Mouse (Mus musculus) right cerebral cortex, adult 2 months (tissue): ENCODE data around the gene Cacna2d2.

Source experiments
- DNase-seq, 2 experiments: peaks; one replicate each; pipeline ENCODE4 v3.0.0; 2021 to 2022; ENCODE audit warnings: low spot score in 2 of 2

Cacna2d2 gene

GRCm38 (mm10) chr9:107540420-107540819 lies 141.0 kb downstream of the Cacna2d2 start:
- DNase-seq: no peak

- no peak for DNase-seq
Observed at GRCm38 (mm10) chr9:107541005-107541404, 141.6 kb downstream of the Cacna2d2 start.

GRCm38 (mm10) chr9:107541474-107542351 lies 142.3 kb downstream of the Cacna2d2 start, which contains the start of the genes Cyb561d2 and Nprl2:
Gene Cyb561d2, minus strand, starts transcription at chr9:107542193.
Gene Nprl2, plus strand, starts transcription at chr9:107542226.
- peak; percentile 95 for DNase-seq

- no peak for DNase-seq
Observed at GRCm38 (mm10) chr9:107542352-107542686, 142.9 kb downstream of the Cacna2d2 start.

GRCm38 (mm10) chr9:107542721-107543120 lies 143.3 kb downstream of the Cacna2d2 start:
- no peak for DNase-seq

- no peak for DNase-seq
Observed at GRCm38 (mm10) chr9:107543299-107543698, 143.9 kb downstream of the Cacna2d2 start.

- DNase-seq: no peak
Observed at GRCm38 (mm10) chr9:107544196-107544700, 144.8 kb downstream of the Cacna2d2 start.

GRCm38 (mm10) chr9:107544729-107545128 lies 145.3 kb downstream of the Cacna2d2 start:
- DNase-seq: no peak

GRCm38 (mm10) chr9:107545199-107545598 lies 145.8 kb downstream of the Cacna2d2 start:
- no peak for DNase-seq

GRCm38 (mm10) chr9:107545602-107546001 lies 146.2 kb downstream of the Cacna2d2 start:
- peak; percentile 79 to 81 for DNase-seq

GRCm38 (mm10) chr9:107547026-107547425 lies 147.6 kb downstream of the Cacna2d2 start, which contains the start of gene Zmynd10:
Gene Zmynd10, plus strand, starts transcription at chr9:107547298.
- peak; percentile 89 to 90 for DNase-seq

- DNase-seq: no peak
Observed at GRCm38 (mm10) chr9:107547957-107548356, 148.5 kb downstream of the Cacna2d2 start.

GRCm38 (mm10) chr9:107548820-107549219 lies 149.4 kb downstream of the Cacna2d2 start:
- no peak for DNase-seq

GRCm38 (mm10) chr9:107549297-107550074 lies 150.1 kb downstream of the Cacna2d2 start:
- no peak for DNase-seq

GRCm38 (mm10) chr9:107550491-107551116 lies 151.2 kb downstream of the Cacna2d2 start:
- DNase-seq: no peak

GRCm38 (mm10) chr9:107551117-107551889 lies 151.9 kb downstream of the Cacna2d2 start, which contains the start of gene Rassf1:
Gene Rassf1, plus strand, starts transcription at chr9:107551555.
- DNase-seq: no peak

- no peak for DNase-seq
Observed at GRCm38 (mm10) chr9:107551890-107552355, 152.5 kb downstream of the Cacna2d2 start.

GRCm38 (mm10) chr9:107552690-107553393 lies 153.4 kb downstream of the Cacna2d2 start:
- no peak for DNase-seq

GRCm38 (mm10) chr9:107553541-107554318 lies 154.3 kb downstream of the Cacna2d2 start:
- DNase-seq: peak; percentile 43 to 48
